Mouse (Mus musculus): ENCODE data around the gene Gas2l1.

DNA sequence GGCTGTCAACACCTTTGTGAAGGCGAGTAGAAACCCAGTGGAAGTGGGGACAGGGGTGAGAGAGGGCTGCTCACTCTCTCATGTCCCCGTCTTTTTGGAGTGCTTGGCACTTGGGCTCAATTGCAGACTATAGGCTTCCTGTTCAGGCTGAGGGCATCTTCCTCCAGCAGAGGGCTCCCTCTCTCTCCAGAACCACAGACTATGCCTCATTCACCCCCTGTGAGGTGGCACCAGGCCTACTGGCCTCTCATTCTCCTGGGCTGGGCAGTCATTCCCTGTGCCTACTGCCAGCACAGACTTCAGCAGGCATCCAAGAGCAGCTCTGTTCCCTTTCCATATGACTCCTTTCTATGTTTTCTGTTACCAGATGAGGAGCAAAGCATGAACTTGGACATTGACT is 49.4 kb downstream of the Gas2l1 start:
- TF ChIP-seq CTCF (IDR thresholded peaks at IDR 0.05; ENCODE audit: control insufficient read depth, insufficient read depth, insufficient read length) (peak; percentile 84), MAX (IDR thresholded peaks at IDR 0.05) (no peak), MYOD1 (IDR thresholded peaks at IDR 0.05; ENCODE audit: control insufficient read depth, insufficient read length, low read depth) (no peak), USF1 (IDR thresholded peaks at IDR 0.05; ENCODE audit: low read depth) (no peak)
